Mouse (Mus musculus) testis, adult 2 months (tissue): ENCODE measurements around the gene Plekhg1. TPM values are rescaled to one million over a fixed set of nuclear protein-coding genes. Genes with fewer than 3 reads are reported as not detected.

Experiments used
- H3K27ac ChIP-seq: fragments of 200-500 bp; 2 replicates; pipeline ENCODE4 v1.5.1; 2012; ENCODE audit warnings: low read depth, low read length; ENCODE audit not compliant: control insufficient read depth, insufficient read depth
- H3K27me3 ChIP-seq: fragments of 200-500 bp; 2 replicates; pipeline ENCODE4 v1.6.1; 2012; ENCODE audit warnings: mild to moderate bottlenecking, low read length, moderate library complexity; ENCODE audit not compliant: control insufficient read depth, insufficient read depth
- H3K36me3 ChIP-seq: fragments of 200-500 bp; 2 replicates; pipeline ENCODE4 v1.6.1; 2012; ENCODE audit warnings: mild to moderate bottlenecking, low read length; ENCODE audit not compliant: control insufficient read depth, insufficient read depth
- H3K4me1 ChIP-seq: fragments of 200-500 bp; 2 replicates; pipeline ENCODE4 v1.6.1; 2012; ENCODE audit warnings: low read length; ENCODE audit not compliant: control insufficient read depth, insufficient read depth
- H3K4me3 ChIP-seq: fragments of 200-500 bp; 2 replicates; pipeline ENCODE4 v1.5.1; 2012; ENCODE audit warnings: low read depth, mild to moderate bottlenecking, low read length, moderate library complexity, mixed read lengths; ENCODE audit not compliant: control insufficient read depth
- CTCF ChIP-seq: fragments of 200-500 bp; IDR thresholded peaks from 2 replicates; pipeline ENCODE4 v1.5.1; 2012; ENCODE audit warnings: low read depth, mild to moderate bottlenecking, inconsistent platforms, low read length, moderate library complexity; ENCODE audit not compliant: control insufficient read depth, insufficient read depth, insufficient replicate concordance
- POLR2A ChIP-seq: fragments of 200-500 bp; IDR thresholded peaks from 2 replicates; pipeline ENCODE4 v1.6.1; 2012; ENCODE audit warnings: low read depth, mild to moderate bottlenecking, inconsistent platforms, low read length, moderate library complexity; ENCODE audit not compliant: control insufficient read depth
- polyA plus RNA-seq: library from polyadenylated mRNA; depleted of rRNA; stranded (reverse); fragments of >200 nt; gene quantifications from 2 replicates; pipeline ENCODE4 v1.2.3, GENCODE M21; 2012

The Plekhg1 gene
- polyA plus RNA-seq, 1 experiment = 4.8 TPM

DNA sequence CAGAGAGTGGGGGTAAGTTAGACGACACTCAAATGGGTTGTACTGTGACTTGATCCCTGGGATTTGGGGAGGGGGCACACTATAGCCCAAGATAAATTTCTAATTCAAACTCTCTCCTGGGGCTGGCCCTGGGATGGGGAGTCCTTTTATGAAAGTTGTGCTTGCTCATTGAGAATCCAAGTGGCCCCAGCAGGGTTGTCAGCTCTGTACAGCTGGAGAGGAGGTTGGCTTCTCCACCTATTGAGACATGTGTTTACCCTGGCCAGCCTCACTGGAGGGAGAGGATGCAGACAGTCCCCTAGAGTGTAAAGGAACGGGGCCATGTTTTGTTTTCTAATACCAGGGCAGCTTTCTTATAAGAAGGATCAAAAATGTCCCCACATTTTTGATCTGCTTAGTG lies 106.9 kb downstream of the Plekhg1 start:
- H3K4me1 ChIP-seq = no peaks in the 10 kb centered on the region
- no peaks in the 10 kb centered on the region for H3K36me3 ChIP-seq
- H3K27ac ChIP-seq = no peak overlapping the region
- no peak for TF ChIP-seq CTCF
- TF ChIP-seq POLR2A = no peak
- H3K4me3 ChIP-seq = no peak overlapping the region
- no peaks in the 10 kb centered on the region for H3K27me3 ChIP-seq

DNA sequence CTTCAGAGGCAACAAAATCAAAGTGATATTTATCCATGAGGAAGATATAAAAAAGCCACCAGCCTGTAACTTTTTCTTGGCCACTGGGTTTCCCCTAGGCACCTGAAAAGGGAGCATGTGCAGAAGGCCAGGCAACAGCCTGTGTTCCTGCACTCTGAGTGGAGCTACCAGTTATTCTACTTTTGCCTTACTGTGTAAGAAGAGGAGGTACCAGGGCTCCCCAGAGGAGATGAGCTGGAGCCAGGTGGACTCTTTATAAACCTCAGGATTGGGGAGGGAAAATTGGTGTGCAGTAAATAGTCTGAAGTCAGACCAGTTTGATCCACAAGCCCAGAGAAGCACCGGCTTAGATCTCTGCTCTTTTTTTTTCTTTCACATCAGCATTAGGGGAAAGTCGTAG lies 111.3 kb downstream of the Plekhg1 start:
- Histone ChIP-seq H3K27me3 (no peaks in the 10 kb centered on the region), H3K4me1 (no peaks in the 10 kb centered on the region), H3K36me3 (no peaks in the 10 kb centered on the region), H3K27ac (no peak overlapping the region; the same call in 1 of the 2 replicates), H3K4me3 (no peak overlapping the region)
- TF ChIP-seq POLR2A (no peak), CTCF (no peak)

DNA sequence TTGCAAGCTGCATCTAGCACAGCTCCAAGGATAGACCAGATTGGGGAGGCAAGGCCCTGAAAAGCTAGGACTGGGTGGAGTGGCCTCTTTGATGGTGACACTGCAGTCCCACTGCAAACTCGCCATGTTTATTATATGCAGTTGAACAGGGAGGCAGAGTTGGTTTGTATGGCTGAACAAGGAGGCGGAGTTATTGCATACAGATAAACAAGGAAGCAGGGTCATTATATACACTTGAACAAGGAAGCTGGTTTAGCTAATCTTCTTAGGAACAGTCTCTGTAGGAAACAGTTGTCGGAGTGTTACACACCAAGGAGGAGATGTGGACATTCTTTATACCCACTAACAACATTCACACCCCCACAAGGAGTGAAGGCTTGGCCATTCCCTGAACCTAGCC lies 112.6 kb downstream of the Plekhg1 start:
- Histone ChIP-seq H3K4me3 (no peak overlapping the region), H3K27ac (peak overlapping the region; percentile 63), H3K36me3 (no peaks in the 10 kb centered on the region), H3K4me1 (no peaks in the 10 kb centered on the region), H3K27me3 (no peaks in the 10 kb centered on the region)
- TF ChIP-seq POLR2A (no peak), CTCF (no peak)

DNA sequence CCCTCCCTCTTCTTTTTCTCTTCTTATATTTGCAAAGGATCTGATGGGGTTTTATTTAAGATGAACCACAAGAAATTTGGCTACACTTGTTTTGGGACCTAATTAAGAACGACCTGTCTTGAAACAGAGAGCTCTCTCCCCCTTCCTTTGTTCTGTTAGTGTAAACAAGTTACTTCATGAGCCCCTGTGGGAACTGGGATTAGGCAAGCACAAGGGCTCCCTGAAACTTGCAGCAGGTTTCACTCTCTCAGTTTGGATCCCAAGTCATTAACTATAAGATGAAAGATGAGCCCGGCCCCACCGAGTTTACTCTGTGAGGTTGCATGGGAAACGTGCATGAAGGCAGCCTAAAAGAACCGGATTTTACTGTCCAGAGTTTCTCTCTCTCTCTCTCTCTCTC lies 117.7 kb downstream of the Plekhg1 start:
- H3K4me3 ChIP-seq = no peak overlapping the region
- H3K4me1 ChIP-seq = no peaks in the 10 kb centered on the region; the same call in 1 of the 2 replicates
- H3K36me3 ChIP-seq = no peaks in the 10 kb centered on the region
- no peaks in the 10 kb centered on the region for H3K27me3 ChIP-seq
- no peak overlapping the region for H3K27ac ChIP-seq
- no peak for TF ChIP-seq POLR2A
- TF ChIP-seq CTCF = no peak

DNA sequence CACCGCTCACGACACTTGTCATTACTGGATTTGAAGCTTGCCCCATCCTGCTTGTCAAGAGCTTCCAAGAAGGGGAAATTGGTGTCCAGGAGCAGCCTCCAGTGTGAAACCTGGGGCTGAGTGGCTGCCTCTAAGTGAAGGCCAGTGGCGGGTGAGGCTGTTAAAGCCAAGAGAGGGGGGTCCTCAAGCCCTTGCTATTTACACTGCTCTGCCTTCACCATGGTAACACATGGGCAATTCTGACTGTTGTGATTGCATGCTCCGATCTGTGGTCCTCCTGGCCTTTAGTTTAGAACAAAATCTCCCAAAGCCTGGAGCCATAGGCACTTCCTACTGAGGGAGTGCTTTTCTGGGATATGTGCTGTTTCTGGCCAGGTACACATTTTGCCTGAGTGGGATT lies 118.3 kb downstream of the Plekhg1 start:
- H3K36me3 ChIP-seq = no peaks in the 10 kb centered on the region
- no peaks in the 10 kb centered on the region for H3K27me3 ChIP-seq
- TF ChIP-seq POLR2A (no peak), CTCF (no peak)
- no peak overlapping the region; the same call in 1 of the 2 replicates for H3K27ac ChIP-seq
- no peak overlapping the region for H3K4me3 ChIP-seq
- no peaks in the 10 kb centered on the region; the same call in 1 of the 2 replicates for H3K4me1 ChIP-seq

DNA sequence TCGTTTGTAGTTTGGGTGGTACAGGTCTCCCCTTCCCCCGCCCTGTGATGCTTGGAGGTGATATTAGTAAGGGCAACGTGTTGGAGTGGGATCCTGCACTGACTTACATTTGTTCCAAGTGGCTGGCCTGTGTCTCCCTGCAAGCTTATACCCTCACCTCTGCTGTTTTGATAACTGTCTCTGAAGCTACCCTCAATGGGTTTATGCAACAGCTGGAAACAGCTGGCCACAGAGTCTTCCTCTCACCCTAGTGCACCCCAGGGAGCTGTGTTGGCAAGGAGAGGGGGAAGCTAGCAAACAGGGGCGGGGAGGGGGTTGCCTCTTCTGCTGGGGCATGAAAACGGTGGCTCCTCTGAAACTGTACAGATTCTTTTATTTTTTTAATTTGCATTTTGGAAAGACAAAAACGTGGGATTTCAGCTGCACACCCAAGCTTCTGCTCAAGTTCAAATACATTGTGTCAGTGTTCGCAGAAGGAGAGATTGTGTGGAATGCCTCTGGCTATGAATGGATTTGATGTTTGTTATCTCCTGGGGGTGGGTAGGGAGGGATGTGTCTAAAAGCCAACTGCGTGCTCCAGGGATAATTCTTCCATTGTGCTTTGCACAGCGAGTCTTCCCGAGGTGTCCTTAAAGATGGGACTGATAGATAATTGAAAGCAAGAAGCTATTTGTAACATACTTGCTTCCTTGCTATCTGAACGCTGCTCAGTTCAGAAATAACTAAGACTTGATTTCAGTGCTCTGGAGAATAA lies 119.0 kb downstream of the Plekhg1 start:
- Histone ChIP-seq H3K27ac (peak overlapping the region; percentile 29; the same call in 1 of the 2 replicates), H3K36me3 (no peaks in the 10 kb centered on the region)

DNA sequence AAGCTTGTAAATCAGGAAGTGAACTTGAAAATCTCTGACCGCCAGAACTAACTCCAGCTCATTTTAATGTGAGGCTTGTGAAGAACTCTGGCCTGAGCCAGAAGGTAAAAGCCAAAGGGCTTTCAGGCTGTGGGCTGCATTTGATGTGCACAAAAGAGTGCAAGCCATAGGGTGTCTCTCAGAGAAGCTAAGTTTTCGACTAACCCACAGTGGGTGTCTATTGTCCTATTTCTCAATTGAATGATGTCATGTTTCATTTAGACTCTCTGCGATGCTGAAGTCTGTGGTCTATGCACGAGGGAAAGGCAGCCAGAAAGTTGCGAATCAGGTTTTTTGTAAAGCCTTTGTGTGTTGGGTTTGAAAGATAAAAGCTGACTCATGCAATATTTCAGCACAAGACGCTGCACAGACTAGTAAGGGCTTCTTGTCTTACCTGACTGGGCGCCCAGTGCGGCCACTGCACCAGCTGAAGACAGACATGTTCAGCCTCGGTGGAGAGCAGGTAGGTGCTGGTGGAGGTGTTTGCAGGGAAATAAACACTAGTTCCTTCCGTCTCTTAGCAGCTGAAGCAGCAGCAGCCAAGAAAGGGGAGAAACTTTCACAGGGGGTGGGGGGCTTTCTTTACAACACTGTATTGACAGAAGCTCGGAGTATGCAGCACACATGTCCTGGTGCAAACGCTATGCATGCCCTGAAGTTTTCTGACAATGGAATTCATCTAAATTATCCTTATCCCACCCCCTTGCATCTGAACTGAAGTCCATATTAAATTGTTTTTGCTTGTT lies 123.4 kb downstream of the Plekhg1 start:
- no peaks in the 10 kb centered on the region; the same call in 1 of the 2 replicates for H3K4me1 ChIP-seq
- no peaks in the 10 kb centered on the region for H3K27me3 ChIP-seq
- no peak for TF ChIP-seq CTCF
- TF ChIP-seq POLR2A = no peak
- no peak overlapping the region for H3K27ac ChIP-seq
- no peak overlapping the region for H3K4me3 ChIP-seq
- H3K36me3 ChIP-seq = no peaks in the 10 kb centered on the region

More for the DNA sequence above, 119.0 kb downstream of the Plekhg1 start:
- H3K4me3 ChIP-seq = no peak overlapping the region
- TF ChIP-seq POLR2A (no peak), CTCF (no peak)
- no peaks in the 10 kb centered on the region for H3K27me3 ChIP-seq
- no peaks in the 10 kb centered on the region; the same call in 1 of the 2 replicates for H3K4me1 ChIP-seq
